Mouse (Mus musculus) hindbrain, embryonic 11.5 days (tissue): Measurements from ENCODE around the gene Myh1. TPM values are rescaled to one million over a fixed set of nuclear protein-coding genes. Genes with fewer than 3 reads are reported as not detected.

ENCODE experiments used
- ATAC-seq: fragments of 200-750 bp; cut with Nextera tagmentation; 2 replicates; pipeline ENCODE4 v1.8.0; 2017; ENCODE audit warnings: mild to moderate bottlenecking, moderate TSS enrichment, moderate library complexity; ENCODE audit not compliant: low FRiP score
- DNase-seq: peaks from one replicate; pipeline ENCODE4 v3.0.0-alpha.2; 2015; ENCODE audit warnings: low spot score
- H3K27ac ChIP-seq: fragments of 300-500 bp; sonication (generic); 2 replicates; pipeline ENCODE4 v1.5.1; 2014; ENCODE audit warnings: mild to moderate bottlenecking, low read depth, low read length
- H3K27me3 ChIP-seq: fragments of 300-500 bp; sonication (generic); 2 replicates; pipeline ENCODE4 v1.6.1; 2014; ENCODE audit warnings: mild to moderate bottlenecking, low read length, moderate library complexity, mixed read lengths; ENCODE audit not compliant: control insufficient read depth, insufficient read depth
- H3K36me3 ChIP-seq: fragments of 300-500 bp; sonication (generic); 2 replicates; pipeline ENCODE4 v1.6.1; 2014; ENCODE audit warnings: mild to moderate bottlenecking, low read length, moderate library complexity, mixed read lengths; ENCODE audit not compliant: control insufficient read depth, insufficient read depth
- H3K4me1 ChIP-seq: fragments of 300-500 bp; sonication (generic); replicated peaks from 2 replicates; pipeline ENCODE4 v1.6.1; 2014; ENCODE audit warnings: low read length, mixed read lengths; ENCODE audit not compliant: control insufficient read depth, insufficient read depth
- H3K4me2 ChIP-seq: fragments of 300-500 bp; sonication (generic); replicated peaks from 2 replicates; pipeline ENCODE4 v1.6.1; 2014; ENCODE audit warnings: mild to moderate bottlenecking, low read depth, low read length
- H3K4me3 ChIP-seq: fragments of 300-500 bp; sonication (generic); 2 replicates; pipeline ENCODE4 v1.5.1; 2014; ENCODE audit warnings: low read depth, low read length
- H3K9ac ChIP-seq: fragments of 300-500 bp; sonication (generic); 2 replicates; pipeline ENCODE4 v1.6.1; 2014; ENCODE audit warnings: low read depth, low read length
- H3K9me3 ChIP-seq: fragments of 300-500 bp; sonication (generic); 2 replicates; pipeline ENCODE4 v1.6.1; 2016; ENCODE audit warnings: low read length; ENCODE audit not compliant: control insufficient read depth
- WGBS: fragments of 180-500 bp; shearing (Covaris S2); extraction: QIAGEN DNeasy Blood & Tissue Kit; methylation state at CpG from one replicate; pipeline ENCODE4 v1.1.7; 2014; 5-methylcytosine and 5-hydroxymethylcytosine counted together
- polyA plus RNA-seq: library from polyadenylated mRNA; unstranded; fragments of >200 nt; fragmentation: Nextera tagmentation; extraction: Ambion mirVana; gene quantifications from 2 replicates; pipeline ENCODE4 v1.2.1, GENCODE M21; 2014

Gene Myh1
- polyA plus RNA-seq, 1 experiment from 2014 or later: 0.03 TPM

DNA sequence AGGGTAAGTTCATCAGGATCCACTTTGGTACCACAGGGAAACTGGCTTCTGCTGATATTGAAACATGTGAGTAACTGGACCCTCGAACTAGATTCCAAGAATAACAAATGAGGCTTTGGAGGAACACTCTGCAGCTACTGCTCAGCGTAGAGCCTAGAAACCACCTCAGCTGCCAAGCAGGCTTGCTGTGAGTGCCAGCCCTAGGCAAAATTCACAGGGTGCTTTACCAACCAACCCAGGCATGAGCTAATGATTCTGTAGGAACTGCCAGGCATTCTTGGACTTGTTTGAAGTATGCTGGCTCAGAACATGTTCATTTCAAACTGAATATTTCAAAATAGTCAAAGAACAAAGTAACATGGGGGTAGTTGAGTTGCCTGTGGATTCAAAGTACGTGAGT is 4.9 kb downstream of the Myh1 start:
- no peak overlapping the region for H3K4me3 ChIP-seq
- no peaks in the 10 kb centered on the region for H3K27me3 ChIP-seq
- ATAC-seq: no peak
- no peak overlapping the region for H3K27ac ChIP-seq
- no peaks in the 10 kb centered on the region for H3K9me3 ChIP-seq
- H3K9ac ChIP-seq: no peak overlapping the region
- H3K4me2 ChIP-seq: no peak overlapping the region
- H3K4me1 ChIP-seq: no peaks in the 10 kb centered on the region
- DNase-seq: no peak
- no peaks in the 10 kb centered on the region for H3K36me3 ChIP-seq
- 80% methylated on average over 3 of the region's 3 CpGs for WGBS

DNA sequence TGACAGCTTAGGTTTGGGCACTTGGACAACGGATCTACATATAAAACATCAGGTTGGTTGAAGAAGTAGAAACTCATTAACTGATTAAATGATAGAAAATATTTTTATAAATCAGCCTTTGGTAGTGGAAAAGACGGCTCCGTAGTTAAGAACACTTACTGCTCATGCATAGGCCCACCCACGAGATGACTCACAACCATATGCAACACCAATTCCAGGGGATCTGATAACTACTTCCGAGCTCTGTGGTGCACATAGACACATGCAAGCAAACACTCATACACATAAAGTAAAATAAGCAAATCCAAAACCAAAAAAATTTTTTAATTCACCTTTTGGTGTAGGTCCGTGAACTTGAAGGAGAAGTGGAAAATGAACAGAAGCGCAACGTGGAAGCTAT is 22.0 kb downstream of the Myh1 start:
- H3K27me3 ChIP-seq: no peaks in the 10 kb centered on the region
- no peaks in the 10 kb centered on the region for H3K4me1 ChIP-seq
- H3K4me2 ChIP-seq: no peak overlapping the region
- H3K9me3 ChIP-seq: no peaks in the 10 kb centered on the region
- no peak for ATAC-seq
- 93% methylated on average over 8 of the region's 8 CpGs for WGBS
- H3K36me3 ChIP-seq: no peaks in the 10 kb centered on the region
- no peak overlapping the region for H3K4me3 ChIP-seq
- no peak overlapping the region for H3K9ac ChIP-seq
- H3K27ac ChIP-seq: no peak overlapping the region
- no peak for DNase-seq

DNA sequence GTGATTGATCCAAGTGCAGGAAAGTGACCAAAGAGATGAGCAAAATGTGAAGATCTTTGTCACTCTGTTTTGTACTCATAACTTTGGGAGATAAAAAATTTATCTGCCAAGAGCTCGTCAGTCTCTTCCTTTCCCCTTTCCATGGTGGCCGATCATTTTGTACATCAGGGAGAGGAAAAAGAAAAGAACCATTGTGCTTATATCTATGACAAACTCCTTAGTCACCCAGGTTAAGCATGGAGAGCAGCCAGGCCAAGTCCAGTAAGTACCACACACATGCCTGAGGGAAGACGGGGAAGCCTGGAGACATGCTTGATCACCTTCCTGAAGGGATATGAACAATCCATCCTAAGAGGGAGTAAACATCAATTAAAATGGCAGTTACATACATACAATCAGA is 24.6 kb downstream of the Myh1 start:
- H3K4me1 ChIP-seq: no peaks in the 10 kb centered on the region
- no peaks in the 10 kb centered on the region for H3K27me3 ChIP-seq
- no peak overlapping the region for H3K9ac ChIP-seq
- H3K4me2 ChIP-seq: no peak overlapping the region
- no peaks in the 10 kb centered on the region for H3K9me3 ChIP-seq
- no peak overlapping the region for H3K4me3 ChIP-seq
- no peaks in the 10 kb centered on the region for H3K36me3 ChIP-seq
- WGBS: 88% methylated on average over 3 of the region's 3 CpGs
- H3K27ac ChIP-seq: no peak overlapping the region
- no peak for DNase-seq
- ATAC-seq: no peak

DNA sequence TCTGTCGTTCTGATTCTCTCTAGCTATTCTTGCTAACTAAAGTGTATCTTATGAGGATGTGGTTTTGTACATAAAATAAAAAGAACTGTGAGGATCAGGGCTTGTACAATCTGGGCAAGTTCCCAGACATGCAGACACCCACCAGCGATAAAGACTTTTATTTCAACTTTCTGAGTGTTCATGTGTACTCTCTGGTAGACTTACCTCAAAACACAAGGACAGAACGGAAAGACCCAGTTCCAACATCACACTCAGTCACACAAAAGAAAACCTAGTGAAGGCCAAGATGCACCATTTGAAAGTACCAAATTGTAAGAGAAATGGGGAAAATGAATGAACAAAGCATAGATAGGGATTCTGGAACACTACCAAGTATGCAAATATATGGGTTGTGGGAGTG is 28.9 kb downstream of the Myh1 start:
- Histone ChIP-seq H3K27ac (no peak overlapping the region), H3K27me3 (no peaks in the 10 kb centered on the region), H3K4me2 (no peak overlapping the region), H3K36me3 (no peaks in the 10 kb centered on the region), H3K9ac (no peak overlapping the region), H3K9me3 (no peaks in the 10 kb centered on the region), H3K4me1 (no peaks in the 10 kb centered on the region), H3K4me3 (no peak overlapping the region)
- DNase-seq (no peak), ATAC-seq (no peak)
- 84% methylated on average over 3 of the region's 3 CpGs for WGBS

DNA sequence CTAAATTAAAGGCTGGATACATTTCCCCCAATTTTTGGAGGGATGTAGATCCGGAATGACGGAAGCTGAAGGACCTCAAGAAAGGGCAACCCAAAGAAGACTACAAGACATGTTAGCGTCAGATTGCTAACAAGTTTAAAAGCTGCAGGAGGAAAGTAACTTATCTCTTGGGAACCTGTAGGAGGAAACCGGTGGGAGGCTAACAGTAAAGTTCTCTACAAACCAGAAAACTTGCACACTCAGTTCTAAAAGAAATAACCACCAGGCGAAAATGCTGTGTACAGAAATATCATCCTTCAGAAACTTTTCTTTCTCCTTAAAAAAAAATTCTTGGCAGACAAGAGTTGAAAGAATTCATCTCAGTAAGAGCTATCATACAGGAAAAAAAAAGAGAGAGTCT is 29.3 kb downstream of the Myh1 start:
- Histone ChIP-seq H3K36me3 (no peaks in the 10 kb centered on the region), H3K27ac (no peak overlapping the region), H3K27me3 (no peaks in the 10 kb centered on the region), H3K4me3 (no peak overlapping the region), H3K9ac (no peak overlapping the region), H3K9me3 (no peaks in the 10 kb centered on the region), H3K4me2 (no peak overlapping the region), H3K4me1 (no peaks in the 10 kb centered on the region)
- no peak for DNase-seq
- ATAC-seq: no peak
- 92% methylated on average over 5 of the region's 5 CpGs for WGBS

DNA sequence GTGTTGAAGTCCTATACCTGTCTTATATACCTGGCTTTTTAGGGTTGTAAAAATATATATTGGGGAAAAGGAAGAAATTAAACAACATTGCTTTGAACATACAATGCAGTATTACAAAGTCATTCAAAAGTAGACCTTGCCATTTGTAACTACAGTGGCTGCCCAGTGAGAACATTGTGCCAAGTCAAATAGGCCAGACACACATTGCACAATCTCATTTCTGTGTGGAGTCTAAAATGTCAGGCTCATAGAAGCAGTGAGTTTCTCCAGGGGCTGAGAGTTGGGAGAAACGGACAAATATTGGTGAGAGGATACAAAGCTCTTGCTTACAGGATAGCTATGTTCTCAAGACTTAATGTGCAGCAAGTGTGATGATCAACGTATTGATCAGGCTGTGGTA is 30.1 kb downstream of the Myh1 start:
- H3K4me3 ChIP-seq: no peak overlapping the region
- H3K9me3 ChIP-seq: no peaks in the 10 kb centered on the region
- no peaks in the 10 kb centered on the region for H3K4me1 ChIP-seq
- H3K36me3 ChIP-seq: no peaks in the 10 kb centered on the region
- DNase-seq (no peak), ATAC-seq (no peak)
- 91% methylated on average over 2 of the region's 2 CpGs for WGBS
- H3K9ac ChIP-seq: no peak overlapping the region
- H3K27ac ChIP-seq: no peak overlapping the region
- no peak overlapping the region for H3K4me2 ChIP-seq
- H3K27me3 ChIP-seq: no peaks in the 10 kb centered on the region

DNA sequence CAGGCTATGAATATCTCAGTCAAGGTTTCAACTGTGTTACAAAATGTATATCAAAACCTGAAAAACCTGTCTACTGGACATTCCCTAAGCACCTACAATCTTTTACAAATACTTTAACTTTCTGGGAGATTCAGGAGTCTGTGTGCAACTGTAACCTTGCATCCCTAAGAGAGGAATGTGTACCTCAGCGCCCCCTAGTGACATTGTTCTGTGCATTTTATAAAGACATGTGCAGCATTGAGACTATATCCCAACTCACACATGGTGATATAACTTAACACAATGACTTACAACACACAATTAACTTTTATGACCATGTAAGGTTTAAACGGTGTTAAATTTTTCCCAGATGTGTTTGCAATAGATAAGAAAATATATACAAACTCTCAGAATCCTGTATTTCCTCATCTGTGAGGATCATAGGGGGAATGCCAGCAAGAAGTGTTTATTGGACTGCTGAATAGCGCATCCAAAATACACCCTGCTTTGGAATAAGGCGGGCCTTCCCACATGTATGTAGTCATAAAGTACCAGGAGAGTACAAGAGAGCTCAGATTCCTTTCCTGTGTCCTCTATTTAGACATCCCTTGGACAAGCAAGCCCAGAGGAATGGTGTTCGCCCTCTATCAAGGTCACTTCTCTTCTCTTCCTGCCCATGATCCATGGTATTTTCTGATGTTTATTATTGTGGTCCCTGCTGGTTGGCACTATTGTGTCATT is 35.9 kb downstream of the Myh1 start:
- Histone ChIP-seq H3K27me3 (no peaks in the 10 kb centered on the region), H3K9ac (no peak overlapping the region), H3K27ac (no peak overlapping the region), H3K4me1 (no peaks in the 10 kb centered on the region), H3K4me3 (no peak overlapping the region), H3K4me2 (no peak overlapping the region), H3K9me3 (no peaks in the 10 kb centered on the region), H3K36me3 (no peaks in the 10 kb centered on the region)
- ATAC-seq (no peak), DNase-seq (peak; percentile 64)
- 64% methylated on average over 5 of the region's 5 CpGs for WGBS

DNA sequence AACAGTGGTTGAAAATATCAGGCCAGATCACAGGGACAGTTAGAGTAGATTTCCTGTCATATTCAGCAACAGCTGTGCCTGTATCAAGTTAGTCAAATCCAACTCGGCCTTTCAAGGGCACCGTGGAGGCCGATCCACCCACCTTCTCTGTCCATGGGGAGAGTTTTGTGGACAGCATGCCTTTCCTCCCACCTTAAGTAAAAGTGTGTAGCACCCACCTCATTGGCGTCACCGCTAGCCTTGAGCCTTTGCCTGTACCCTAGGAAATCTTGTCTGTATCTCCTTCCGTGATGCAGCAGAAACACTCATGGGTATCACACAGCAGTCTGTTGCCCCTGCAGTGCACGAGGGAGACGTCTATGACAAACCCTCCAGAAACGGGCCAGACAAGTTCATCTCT is 36.9 kb downstream of the Myh1 start:
- WGBS: 89% methylated on average over 9 of the region's 9 CpGs
- H3K9me3 ChIP-seq: no peaks in the 10 kb centered on the region
- DNase-seq: no peak

DNA sequence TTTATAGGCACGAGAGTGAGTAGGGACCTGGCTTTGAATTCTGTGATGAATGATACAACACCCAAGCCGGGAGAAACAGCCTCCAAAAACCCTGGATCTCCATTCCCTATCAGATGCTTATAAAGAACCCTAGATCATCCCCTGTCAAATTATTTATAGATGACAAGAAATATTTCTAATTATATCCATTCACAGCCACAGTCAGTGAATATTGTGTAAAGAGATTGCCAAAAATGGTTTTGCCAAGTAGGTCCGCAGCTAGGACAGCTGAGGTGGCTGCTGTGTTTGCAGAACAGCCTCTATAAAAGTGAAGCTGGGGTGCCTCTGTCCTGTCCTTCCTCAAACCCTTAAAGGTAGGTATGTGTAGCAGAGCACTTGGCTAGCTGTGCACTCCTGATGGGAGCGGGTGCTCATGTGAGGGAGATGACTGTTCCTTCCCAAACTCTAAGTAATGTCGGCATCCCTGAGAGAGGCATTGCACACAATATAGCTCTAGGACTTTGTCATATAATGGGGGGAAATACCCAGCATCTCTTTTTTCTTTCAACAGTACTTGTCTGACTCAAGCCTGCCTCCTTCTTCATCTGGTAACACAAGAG is 37.7 kb downstream of the Myh1 start, which contains the start of gene Myh4:
Myh4 (plus strand) TSS at position 549 of the 599 bp plus-strand sequence.
- Histone ChIP-seq H3K4me1 (no peaks in the 10 kb centered on the region), H3K27ac (no peak within 1 kb of the TSS), H3K27me3 (no peaks in the 10 kb centered on the region), H3K9me3 (no peaks in the 10 kb centered on the region), H3K9ac (no peak within 1 kb of the TSS), H3K4me3 (no peak within 1 kb of the TSS), H3K36me3 (no peaks in the 10 kb centered on the region), H3K4me2 (no peak within 1 kb of the TSS)
- ATAC-seq (no peak), DNase-seq (no peak)
- 89% methylated on average over 5 of the region's 5 CpGs for WGBS

More for the DNA sequence above, 36.9 kb downstream of the Myh1 start:
- ATAC-seq: no peak
- H3K9ac ChIP-seq: no peak overlapping the region
- no peaks in the 10 kb centered on the region for H3K36me3 ChIP-seq
- no peaks in the 10 kb centered on the region for H3K27me3 ChIP-seq
- no peaks in the 10 kb centered on the region for H3K4me1 ChIP-seq
- no peak overlapping the region for H3K4me3 ChIP-seq
- no peak overlapping the region for H3K4me2 ChIP-seq
- H3K27ac ChIP-seq: no peak overlapping the region
